Mouse (Mus musculus) kidney, postnatal 4 days (tissue): ENCODE data around the gene Nlrp9c.
"Not testable (repeated sequence)": the region's sequence is repeated elsewhere in the genome, so short reads cannot be mapped to it uniquely, and the experiment has no call there.

Experiments
- DNase-seq, 2 experiments: peaks; one replicate each; pipeline ENCODE4 v3.0.0; 2021; ENCODE audit warnings: mixed read lengths in 2 of 2

Gene Nlrp9c

DNA sequence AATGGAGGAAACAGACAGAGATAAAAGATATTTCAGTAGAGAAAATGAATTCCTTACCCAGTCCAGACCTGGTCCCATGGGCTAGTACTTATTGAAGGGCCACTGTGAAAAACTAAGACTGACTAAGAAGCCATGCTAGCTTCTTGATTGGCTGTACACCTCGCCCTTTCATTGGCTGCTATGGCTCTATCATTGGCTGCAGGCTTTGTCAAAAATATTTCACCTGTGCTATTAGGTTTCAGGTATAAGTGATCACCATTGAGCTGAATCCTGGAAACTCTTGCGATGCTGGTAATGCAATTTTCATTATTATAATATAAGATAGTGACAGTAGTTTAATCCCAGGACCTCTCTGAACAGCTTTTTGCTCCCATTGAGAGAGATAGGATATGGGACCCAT, at the start of gene Nlrp9c:
Gene Nlrp9c (minus strand): TSS at position 101 of the 400 bp plus-strand sequence.
- DNase-seq = not testable (repeated sequence)

DNA sequence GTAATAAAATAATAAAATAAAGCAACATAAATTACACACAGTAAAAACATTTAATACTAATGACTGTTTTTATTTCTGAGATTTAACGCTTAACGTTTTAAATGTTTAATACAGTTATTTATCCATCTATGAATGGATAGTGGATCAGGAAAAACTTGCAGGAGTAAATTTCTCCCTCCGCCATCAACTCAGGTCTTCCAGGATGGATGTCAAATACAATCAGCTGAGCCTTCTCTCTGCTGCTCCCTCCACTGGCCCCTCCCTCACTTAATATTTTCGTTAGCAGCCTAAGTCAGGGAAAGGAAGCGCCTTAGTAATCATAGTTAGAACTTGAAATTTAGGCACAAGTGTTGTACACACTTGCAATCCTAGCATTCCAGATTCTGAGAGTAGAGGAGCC, 31.3 kb upstream of the Nlrp9c start, which contains the start of gene Nlrp4a:
Gene Nlrp4a (plus strand): TSS at position 301 of the 400 bp plus-strand sequence.
- no peak for DNase-seq

DNA sequence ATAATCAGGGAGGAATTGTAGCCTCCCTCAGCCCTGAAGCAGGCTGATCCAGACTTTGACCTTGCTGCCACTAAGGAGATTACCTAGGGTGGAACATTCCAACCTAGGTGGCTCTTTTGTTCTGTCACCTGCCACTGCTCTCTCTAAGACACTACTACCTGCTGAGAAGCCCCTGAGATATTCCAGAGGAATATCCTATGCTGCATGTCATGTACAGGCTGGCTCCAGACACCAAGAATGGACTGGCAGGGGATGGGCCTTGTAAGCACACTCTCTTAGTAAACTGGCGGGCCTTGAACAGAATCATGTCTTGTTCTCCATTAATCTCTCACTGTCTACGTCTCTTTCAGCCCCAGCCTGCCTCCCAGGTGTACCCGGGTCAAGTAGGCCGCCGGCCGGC, 11.7 kb downstream of the Nlrp9c start:
- DNase-seq = not testable (repeated sequence)

DNA sequence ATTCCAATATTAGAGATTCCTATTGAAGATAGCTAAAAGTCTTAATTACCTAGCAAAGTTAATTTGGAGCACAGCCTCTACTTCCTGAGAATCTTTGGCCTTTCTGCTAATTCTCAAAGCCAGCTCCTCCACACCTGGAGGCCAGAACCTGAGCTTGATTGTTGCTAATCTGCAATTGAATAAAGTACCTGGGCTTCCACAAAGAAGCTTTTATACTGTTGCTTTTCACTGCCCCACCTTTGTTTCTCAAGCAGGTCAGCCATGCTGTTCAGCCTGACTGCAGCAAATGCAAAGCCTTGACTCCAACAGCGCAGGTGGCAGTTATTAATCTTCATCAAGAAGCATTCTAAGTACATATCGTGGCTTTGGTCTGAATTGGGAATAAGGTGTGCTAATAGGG, 12.4 kb downstream of the Nlrp9c start:
- DNase-seq = not testable (repeated sequence)

DNA sequence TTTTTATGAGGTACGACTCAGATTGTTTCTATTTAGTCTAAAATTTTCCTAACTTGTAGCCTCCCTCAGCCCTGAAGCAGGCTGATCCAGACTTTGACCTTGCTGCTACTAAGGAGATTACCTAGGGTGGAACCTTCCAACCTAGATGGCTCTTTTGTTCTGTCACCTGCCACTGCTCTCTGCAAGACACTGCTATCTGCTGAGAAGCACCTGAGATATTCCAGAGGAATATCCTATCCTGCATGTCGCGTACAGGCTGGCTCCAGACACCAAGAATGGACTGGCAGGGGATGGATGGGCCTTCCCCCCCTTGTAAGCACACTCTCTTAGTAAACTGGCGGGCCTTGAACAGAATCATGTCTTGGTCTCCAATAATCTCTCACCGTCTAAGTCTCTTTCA, 16.8 kb downstream of the Nlrp9c start:
- not testable (repeated sequence) for DNase-seq

DNA sequence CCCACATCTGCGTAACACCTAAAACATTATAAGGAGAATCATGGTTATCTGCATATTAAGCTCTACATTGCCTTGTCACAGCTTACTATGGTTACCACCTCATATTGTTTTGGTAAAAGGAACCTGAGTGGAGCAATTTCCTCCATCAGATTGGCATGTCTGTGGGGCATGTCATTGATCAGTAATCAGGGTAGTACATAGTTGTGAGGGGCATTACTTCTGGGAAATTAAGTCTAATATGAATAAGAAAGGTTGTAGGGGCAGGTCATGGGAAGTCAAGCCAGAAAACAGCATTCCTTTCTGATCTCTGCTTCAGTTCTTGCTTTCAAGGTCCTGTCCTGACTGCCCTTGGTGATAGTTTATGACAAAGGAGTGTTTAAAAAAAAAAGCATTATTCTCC, 22.7 kb downstream of the Nlrp9c start:
- no peak for DNase-seq

DNA sequence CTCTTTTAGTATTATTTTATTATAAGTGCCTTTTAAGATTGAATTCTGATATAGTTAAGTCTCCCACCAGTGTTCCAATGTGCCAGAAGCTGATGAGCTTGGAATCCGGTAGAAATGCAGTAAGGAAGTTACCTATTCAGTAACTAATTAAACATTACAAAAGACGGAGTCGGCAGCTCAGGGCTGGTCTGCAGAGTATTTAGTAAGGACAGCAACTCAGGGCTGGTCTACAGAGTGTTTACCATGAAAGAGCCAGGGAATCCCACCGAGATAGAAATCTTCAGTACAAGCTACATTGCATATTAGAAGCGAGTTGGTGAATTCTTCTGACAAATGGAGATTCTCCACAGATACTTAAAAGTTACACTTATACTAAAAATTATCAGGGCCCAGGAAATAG, 30.3 kb downstream of the Nlrp9c start:
- DNase-seq = not testable (repeated sequence)

DNA sequence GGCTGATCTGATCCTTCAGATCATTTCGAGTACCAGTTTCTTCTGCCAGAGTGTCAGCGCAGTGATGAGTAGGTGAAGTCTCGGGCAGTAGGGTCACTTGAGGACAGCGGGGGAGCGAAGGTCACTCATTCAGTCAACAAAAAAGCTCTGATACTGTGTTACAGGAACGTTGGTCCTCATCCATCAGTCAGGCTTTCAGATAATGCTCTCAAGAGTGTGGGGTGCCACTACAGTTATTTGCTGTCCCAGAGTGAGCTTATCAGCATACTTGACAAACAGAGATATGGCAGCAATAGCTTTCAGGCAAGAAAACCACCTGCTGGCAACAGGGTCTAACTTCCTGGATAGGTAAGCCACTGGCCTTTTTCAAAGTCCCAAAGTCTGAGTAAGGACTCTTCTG, 46.8 kb downstream of the Nlrp9c start:
- not testable (repeated sequence) for DNase-seq

DNA sequence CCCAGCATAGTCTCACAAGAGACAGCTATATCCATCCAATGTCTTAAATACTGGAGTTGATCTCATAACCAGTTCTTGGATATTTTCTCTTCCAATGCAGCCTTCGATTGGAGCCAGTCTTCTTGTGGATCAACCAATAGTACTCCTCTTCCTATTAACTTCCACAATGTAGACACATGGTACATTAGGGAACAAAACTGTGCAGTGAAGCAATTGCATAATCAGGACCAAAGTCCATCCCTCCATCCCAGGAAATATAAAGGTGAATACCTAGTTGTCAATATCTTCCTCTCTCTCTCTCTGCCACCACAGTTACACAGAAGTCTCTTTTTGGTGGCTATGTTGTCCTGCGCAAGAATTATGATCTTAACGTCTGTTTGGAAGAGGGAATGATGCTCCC, 51.2 kb downstream of the Nlrp9c start:
- not testable (repeated sequence) for DNase-seq

DNA sequence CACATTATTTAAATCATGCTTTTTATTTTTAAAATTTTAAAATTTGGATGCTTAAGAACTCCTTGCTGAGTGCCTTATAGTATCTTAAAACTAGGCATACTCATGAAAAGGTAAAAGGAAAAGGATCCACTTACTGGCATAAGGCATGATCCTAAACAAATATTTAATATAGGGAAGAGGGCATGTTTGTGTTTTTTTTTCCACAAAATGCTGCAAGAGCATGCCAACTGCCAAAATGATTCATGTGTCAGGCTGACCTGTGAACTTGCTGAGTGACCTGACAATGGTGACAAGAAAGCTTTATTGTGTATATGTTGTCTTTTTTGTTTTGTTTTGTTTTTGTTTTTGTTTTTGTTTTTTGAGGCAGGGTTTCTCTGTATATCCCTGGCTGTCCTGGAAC, 53.3 kb downstream of the Nlrp9c start:
- not testable (repeated sequence) for DNase-seq

DNA sequence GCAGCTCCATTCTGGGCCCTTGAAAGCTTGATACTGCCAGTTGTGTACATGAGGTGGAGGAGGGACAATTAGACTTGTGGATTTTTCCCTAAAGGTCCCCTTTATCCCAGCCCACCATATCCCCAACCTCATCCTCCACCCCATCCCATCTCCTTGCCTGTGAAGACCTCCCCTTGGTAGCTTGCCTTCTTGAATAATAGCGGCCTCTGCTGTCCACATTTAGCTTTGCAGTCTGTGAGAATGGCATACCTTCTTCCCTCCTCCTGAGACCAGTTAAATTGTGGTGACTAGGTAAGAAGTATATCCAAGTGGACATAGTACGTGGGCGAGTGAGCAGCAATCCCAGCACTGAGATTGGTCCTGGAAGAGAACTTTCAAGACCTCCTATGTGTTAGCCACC, 83.1 kb downstream of the Nlrp9c start:
- not testable (repeated sequence) for DNase-seq

DNA sequence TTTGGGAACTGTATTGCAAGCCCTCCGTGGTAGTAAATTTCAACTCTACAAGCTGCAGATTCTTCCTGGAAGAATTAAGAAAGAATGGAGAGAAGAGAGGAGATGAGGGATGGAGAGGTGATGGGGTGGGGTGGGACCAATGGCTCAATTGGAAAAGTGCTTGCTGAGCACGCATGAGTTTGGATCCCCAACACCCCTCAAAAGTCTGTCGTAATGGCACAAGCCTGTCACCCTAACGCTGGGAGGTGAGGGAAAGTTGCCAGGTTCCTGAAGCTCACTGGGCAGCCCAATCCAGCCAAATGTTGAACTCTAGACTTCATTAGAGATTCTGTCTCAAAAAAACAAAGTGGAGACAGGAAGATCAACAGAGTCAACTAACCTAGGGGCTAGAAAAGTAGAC, 87.7 kb downstream of the Nlrp9c start:
- not testable (repeated sequence) for DNase-seq

DNA sequence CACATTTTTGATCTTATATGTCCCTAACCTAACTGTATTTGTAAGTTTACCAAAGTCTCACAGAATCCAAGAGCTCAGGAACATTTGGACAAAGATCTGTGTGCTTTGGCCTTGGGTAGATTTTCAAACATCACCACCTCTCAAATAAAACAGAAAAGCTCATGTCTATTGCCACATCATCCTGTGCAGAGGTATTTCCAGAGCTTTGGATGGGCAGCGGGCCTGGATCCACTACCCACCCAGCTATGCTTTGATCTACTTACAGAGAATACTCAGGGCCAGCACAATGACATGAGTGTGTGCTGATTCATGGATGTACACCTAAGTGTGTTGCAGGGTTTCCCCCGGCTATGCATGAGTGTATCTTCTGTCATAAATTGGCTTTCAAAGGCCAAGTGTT, 88.3 kb downstream of the Nlrp9c start:
- not testable (repeated sequence) for DNase-seq

DNA sequence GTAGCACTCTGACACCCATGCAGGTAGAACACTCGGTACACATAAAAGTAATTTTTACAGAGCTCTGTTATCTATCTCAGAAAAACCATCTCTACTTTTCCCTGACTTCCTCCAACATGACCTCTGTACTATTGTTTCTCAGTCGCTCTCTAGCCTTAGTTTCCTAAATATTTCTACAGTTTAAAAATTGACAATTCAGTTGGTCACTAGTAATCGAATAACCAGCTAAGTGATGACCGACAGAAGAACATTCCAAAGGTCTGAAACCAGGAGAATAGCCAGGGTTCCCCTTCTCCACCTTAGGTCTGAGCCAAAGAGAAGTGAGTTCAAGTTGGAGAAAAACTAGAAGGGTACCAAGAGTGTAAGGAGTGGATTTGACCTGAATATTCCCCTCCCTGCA, 91.7 kb downstream of the Nlrp9c start:
- not testable (repeated sequence) for DNase-seq

DNA sequence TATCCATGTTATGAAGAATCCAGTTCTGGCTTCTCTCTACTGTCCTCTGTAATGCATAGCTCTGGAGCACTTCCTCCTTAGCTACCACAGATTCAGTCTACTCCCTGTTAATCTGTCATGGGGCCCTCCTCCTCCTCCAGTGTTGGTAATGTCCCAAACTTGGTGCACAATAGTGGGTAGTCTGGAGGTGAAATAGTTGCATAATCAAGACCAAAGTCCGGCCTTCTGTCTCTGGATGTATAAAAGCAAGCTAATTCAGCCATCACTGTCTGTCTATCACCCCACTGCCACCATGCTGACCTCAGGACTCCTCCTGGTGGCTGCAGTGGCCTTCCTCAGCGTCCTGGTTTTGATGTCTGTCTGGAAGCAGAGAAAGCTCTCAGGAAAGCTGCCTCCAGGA, 96.6 kb downstream of the Nlrp9c start, which contains the start of gene Cyp2a4:
Gene Cyp2a4 (plus strand): TSS at position 244 of the 400 bp plus-strand sequence.
- not testable (repeated sequence) for DNase-seq

DNA sequence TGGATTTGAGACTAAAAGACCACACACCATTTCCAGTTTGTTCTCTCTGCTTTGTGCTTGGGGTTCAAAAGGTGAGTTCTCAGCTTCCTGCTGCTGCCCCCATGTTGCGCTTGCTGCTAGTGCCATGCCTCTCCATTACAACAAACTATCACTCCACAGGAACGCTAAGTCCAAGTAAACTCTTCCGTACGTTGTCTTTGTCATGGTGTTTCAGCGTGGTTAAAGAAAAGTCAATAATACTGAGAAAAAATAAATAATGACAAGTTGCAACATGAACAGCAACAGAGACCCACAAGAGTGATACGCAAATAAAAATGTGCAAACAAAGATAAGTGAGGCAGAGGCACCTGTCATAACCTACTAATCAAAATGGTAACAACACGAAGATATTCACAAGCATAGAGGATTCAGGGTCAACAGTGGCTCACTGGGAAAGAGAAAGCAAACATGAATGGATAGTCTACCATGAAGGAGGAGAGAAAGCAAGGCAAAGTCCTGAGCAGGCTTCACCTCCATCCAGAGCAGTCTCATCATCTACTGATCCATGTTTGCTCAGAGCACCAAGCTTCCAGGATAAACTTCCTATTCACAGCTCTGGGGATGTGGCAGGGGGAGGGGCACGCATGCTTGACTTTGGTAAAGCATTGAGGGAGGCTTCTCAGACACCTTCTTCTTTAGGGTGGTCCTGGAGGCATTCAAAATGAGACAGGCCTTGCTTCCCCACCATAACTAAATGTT, 99.9 kb downstream of the Nlrp9c start:
- not testable (repeated sequence) for DNase-seq
